Mouse (Mus musculus): ENCODE data around the gene Atpif1. TPM values are rescaled to one million over a fixed set of nuclear protein-coding genes. Genes with fewer than 3 reads are reported as not detected.

Gene Atpif1
- polyA plus RNA-seq, 1 experiment, result 352 TPM

- Histone ChIP-seq H3K9me3 (no peaks in the 10 kb centered on the region), H3K4me3 (replicated peaks) (no peak overlapping the region), H3K4me1 (peaks cover 57% of the 10 kb centered on the region), H3K36me3 (replicated peaks; ENCODE audit: low read length) (peaks cover 6% of the 10 kb centered on the region), H3K27me3 (replicated peaks) (no peaks in the 10 kb centered on the region)
- no peak for TF ChIP-seq GATA1 (IDR thresholded peaks at IDR 0.05; ENCODE audit: borderline replicate concordance, low read length)
- TF ChIP-seq FLI1 (IDR thresholded peaks at IDR 0.05; ENCODE audit: low read length), result no peak
These were observed 21.4 kb downstream of the Atpif1 start for GRCm38 (mm10) chr4:132512080-132512479.

GRCm38 (mm10) chr4:132510352-132510798, 23.1 kb downstream of the Atpif1 start, which contains the start of gene Sesn2:
Gene Sesn2, minus strand, starts transcription at chr4:132510501.
- H3K36me3 ChIP-seq (replicated peaks; ENCODE audit: low read length), result peaks cover 17% of the 10 kb centered on the region
- H3K4me1 ChIP-seq, result peaks cover 71% of the 10 kb centered on the region
- H3K9me3 ChIP-seq, result no peaks in the 10 kb centered on the region
- H3K4me3 ChIP-seq (replicated peaks), result peak within 1 kb of the TSS; percentile 96
- H3K27me3 ChIP-seq (replicated peaks), result no peaks in the 10 kb centered on the region
- TF ChIP-seq FLI1 (IDR thresholded peaks at IDR 0.05; ENCODE audit: low read length) (no peak), GATA1 (IDR thresholded peaks at IDR 0.05; ENCODE audit: borderline replicate concordance, low read length) (no peak)

- Histone ChIP-seq H3K27me3 (replicated peaks) (no peaks in the 10 kb centered on the region), H3K4me1 (peaks cover 77% of the 10 kb centered on the region), H3K36me3 (replicated peaks; ENCODE audit: low read length) (peaks cover 19% of the 10 kb centered on the region), H3K4me3 (replicated peaks) (peak overlapping the region; percentile 96), H3K9me3 (no peaks in the 10 kb centered on the region)
- TF ChIP-seq GATA1 (IDR thresholded peaks at IDR 0.05; ENCODE audit: borderline replicate concordance, low read length) (no peak), FLI1 (IDR thresholded peaks at IDR 0.05; ENCODE audit: low read length) (no peak)
These were observed 23.7 kb downstream of the Atpif1 start for GRCm38 (mm10) chr4:132509621-132510296.

GRCm38 (mm10) chr4:132507210-132507609, 26.2 kb downstream of the Atpif1 start:
- Histone ChIP-seq H3K36me3 (replicated peaks; ENCODE audit: low read length) (peaks cover 36% of the 10 kb centered on the region), H3K4me1 (peaks cover 81% of the 10 kb centered on the region), H3K4me3 (replicated peaks) (peak overlapping the region; percentile 72), H3K27me3 (replicated peaks) (no peaks in the 10 kb centered on the region), H3K9me3 (no peaks in the 10 kb centered on the region)
- TF ChIP-seq FLI1 (IDR thresholded peaks at IDR 0.05; ENCODE audit: low read length) (no peak), GATA1 (IDR thresholded peaks at IDR 0.05; ENCODE audit: borderline replicate concordance, low read length) (no peak)

- Histone ChIP-seq H3K36me3 (replicated peaks; ENCODE audit: low read length) (peaks cover 39% of the 10 kb centered on the region), H3K4me1 (peaks cover 76% of the 10 kb centered on the region), H3K27me3 (replicated peaks) (no peaks in the 10 kb centered on the region), H3K9me3 (no peaks in the 10 kb centered on the region), H3K4me3 (replicated peaks) (peak overlapping the region; percentile 23)
- TF ChIP-seq GATA1 (IDR thresholded peaks at IDR 0.05; ENCODE audit: borderline replicate concordance, low read length), result no peak
These were observed 27.2 kb downstream of the Atpif1 start for GRCm38 (mm10) chr4:132506250-132506649.

GRCm38 (mm10) chr4:132505800-132506199, 27.7 kb downstream of the Atpif1 start:
- H3K4me1 ChIP-seq, result peaks cover 75% of the 10 kb centered on the region
- H3K36me3 ChIP-seq (replicated peaks; ENCODE audit: low read length), result peaks cover 44% of the 10 kb centered on the region
- H3K27me3 ChIP-seq (replicated peaks), result no peaks in the 10 kb centered on the region
- H3K9me3 ChIP-seq, result no peaks in the 10 kb centered on the region
- peak overlapping the region; percentile 70 for H3K4me3 ChIP-seq (replicated peaks)
- no peak for TF ChIP-seq GATA1 (IDR thresholded peaks at IDR 0.05; ENCODE audit: borderline replicate concordance, low read length)
- no peak for TF ChIP-seq FLI1 (IDR thresholded peaks at IDR 0.05; ENCODE audit: low read length)

GRCm38 (mm10) chr4:132505034-132505738, 28.3 kb downstream of the Atpif1 start:
- Histone ChIP-seq H3K9me3 (no peaks in the 10 kb centered on the region), H3K4me1 (peaks cover 74% of the 10 kb centered on the region), H3K27me3 (replicated peaks) (no peaks in the 10 kb centered on the region), H3K4me3 (replicated peaks) (peak overlapping the region; percentile 73), H3K36me3 (replicated peaks; ENCODE audit: low read length) (peaks cover 49% of the 10 kb centered on the region)
- no peak for TF ChIP-seq GATA1 (IDR thresholded peaks at IDR 0.05; ENCODE audit: borderline replicate concordance, low read length)
- no peak for TF ChIP-seq FLI1 (IDR thresholded peaks at IDR 0.05; ENCODE audit: low read length)

GRCm38 (mm10) chr4:132503344-132503743, 30.1 kb downstream of the Atpif1 start:
- Histone ChIP-seq H3K4me3 (replicated peaks) (no peak overlapping the region), H3K36me3 (replicated peaks; ENCODE audit: low read length) (peaks cover 66% of the 10 kb centered on the region), H3K27me3 (replicated peaks) (no peaks in the 10 kb centered on the region), H3K9me3 (no peaks in the 10 kb centered on the region), H3K4me1 (peaks cover 76% of the 10 kb centered on the region)
- TF ChIP-seq FLI1 (IDR thresholded peaks at IDR 0.05; ENCODE audit: low read length) (no peak), GATA1 (IDR thresholded peaks at IDR 0.05; ENCODE audit: borderline replicate concordance, low read length) (no peak)

GRCm38 (mm10) chr4:132501639-132502038, 31.8 kb downstream of the Atpif1 start:
- H3K9me3 ChIP-seq, result no peaks in the 10 kb centered on the region
- no peaks in the 10 kb centered on the region for H3K27me3 ChIP-seq (replicated peaks)
- peaks cover 59% of the 10 kb centered on the region for H3K4me1 ChIP-seq
- H3K4me3 ChIP-seq (replicated peaks), result no peak overlapping the region
- TF ChIP-seq FLI1 (IDR thresholded peaks at IDR 0.05; ENCODE audit: low read length) (no peak), GATA1 (IDR thresholded peaks at IDR 0.05; ENCODE audit: borderline replicate concordance, low read length) (no peak)
- H3K36me3 ChIP-seq (replicated peaks; ENCODE audit: low read length), result peaks cover 77% of the 10 kb centered on the region

Measured in megakaryocyte, embryonic 14.5 days (primary cell).